Mouse (Mus musculus): ENCODE results near the gene Celsr1. TPM values are rescaled to one million over a fixed set of nuclear protein-coding genes. Genes with fewer than 3 reads are reported as not detected.

The Celsr1 gene
- total RNA-seq, 2 experiments from 2014 or later, result 3.1 to 3.9 TPM

DNA sequence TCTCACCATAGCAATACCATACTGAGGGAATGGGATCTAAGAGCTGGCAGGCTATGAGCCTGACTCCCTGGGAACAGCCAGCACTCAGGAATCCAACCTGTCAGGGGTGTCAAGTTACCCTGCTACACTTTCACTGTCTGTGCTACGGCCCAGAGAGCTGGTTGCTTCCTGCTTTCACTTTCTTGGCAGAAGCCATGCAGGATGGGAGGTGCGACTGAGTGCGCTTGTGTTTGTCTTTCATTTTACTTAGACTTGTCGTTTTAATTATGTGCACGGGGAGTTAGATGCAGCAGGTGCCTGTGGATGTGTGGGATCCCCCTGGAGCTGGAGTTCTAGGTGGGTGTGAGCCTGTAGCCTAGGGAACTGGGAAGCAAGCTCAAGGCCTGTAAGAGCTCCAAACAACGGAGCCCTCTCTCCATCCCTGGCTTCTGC lies 25.9 kb downstream of the Celsr1 start:
- intact Hi-C loops (cut with DNase I), result no loop called here
- DNase-seq (ENCODE audit: low spot score in 2 of 2), result peak in 1 of 2 experiments; percentile 39

DNA sequence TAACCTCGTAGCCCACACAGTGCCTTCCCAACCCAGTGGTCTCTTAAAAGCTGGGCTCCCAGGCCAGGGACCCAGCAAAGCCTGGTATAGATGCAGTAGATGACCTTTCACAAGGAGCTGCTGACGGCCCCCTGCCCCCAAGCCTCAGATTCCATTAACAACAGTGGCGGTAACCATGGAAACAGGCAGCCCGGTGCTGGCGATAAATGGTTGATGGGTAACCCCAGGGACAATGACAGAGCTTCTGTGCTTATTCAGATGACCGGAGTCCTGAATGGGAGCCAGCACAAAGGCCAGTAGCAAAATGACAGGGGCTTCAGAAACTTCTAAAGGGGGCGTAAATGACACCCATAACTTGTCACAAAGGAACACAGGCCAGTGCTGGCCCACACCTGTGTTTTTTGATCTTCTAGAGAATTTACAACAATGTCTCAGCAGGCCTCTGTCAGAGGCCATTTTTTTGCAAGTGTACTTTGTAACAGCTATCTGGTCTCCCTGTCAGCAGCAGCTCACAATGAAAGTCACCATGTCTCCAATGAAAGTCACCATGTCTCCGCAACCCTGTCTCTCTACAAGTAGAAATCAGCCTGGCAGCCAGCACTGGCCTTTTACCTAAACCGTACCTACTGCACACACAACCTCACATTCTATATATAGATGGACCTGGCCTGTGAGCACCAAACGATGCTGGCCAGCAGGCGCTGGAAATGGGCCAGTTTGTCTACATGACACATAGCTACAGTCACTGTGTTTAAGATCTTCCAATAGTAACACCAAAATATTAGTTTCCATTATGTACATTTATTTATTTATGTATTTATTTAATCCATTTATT lies 27.7 kb downstream of the Celsr1 start:
- DNase-seq (ENCODE audit: low spot score in 2 of 2), result no peak
- intact Hi-C loops (cut with DNase I), result no loop called here

DNA sequence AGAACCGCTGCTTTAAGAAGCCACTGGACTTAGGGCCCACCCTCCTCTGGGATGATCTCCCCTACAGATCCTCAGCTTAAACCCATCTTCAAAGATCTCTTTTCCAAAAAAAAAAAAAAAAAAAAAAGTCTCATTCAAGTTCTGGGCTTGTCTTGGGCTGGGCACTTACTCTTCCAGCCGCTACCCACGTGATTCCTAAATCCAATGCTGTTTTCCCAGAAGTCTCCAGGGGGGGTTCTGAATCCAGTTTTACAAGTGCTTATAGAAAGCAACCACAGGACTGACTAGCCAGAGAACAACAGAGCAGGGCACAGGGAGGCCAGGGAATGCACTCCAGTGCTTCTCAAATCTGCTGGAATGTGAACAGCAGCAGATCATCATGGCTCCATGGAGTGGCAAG lies 29.5 kb downstream of the Celsr1 start:
- no peak for DNase-seq (ENCODE audit: low spot score in 2 of 2)
- intact Hi-C loops (cut with DNase I), result no loop called here

GRCm38 (mm10) chr15:86000706-86001292 lies 32.8 kb downstream of the Celsr1 start:
- peak; percentile 25 to 44 for DNase-seq (ENCODE audit: low spot score in 2 of 2)
- intact Hi-C loops (cut with DNase I), result no loop called here

GRCm38 (mm10) chr15:85998525-85999230 lies 34.9 kb downstream of the Celsr1 start:
- no peak for DNase-seq (ENCODE audit: low spot score in 2 of 2)
- intact Hi-C loops (cut with DNase I), result no loop called here

- no peak for DNase-seq (ENCODE audit: low spot score in 2 of 2)
- intact Hi-C loops (cut with DNase I), result no loop called here
Measured at GRCm38 (mm10) chr15:85996031-85996765, 37.4 kb downstream of the Celsr1 start.

DNA sequence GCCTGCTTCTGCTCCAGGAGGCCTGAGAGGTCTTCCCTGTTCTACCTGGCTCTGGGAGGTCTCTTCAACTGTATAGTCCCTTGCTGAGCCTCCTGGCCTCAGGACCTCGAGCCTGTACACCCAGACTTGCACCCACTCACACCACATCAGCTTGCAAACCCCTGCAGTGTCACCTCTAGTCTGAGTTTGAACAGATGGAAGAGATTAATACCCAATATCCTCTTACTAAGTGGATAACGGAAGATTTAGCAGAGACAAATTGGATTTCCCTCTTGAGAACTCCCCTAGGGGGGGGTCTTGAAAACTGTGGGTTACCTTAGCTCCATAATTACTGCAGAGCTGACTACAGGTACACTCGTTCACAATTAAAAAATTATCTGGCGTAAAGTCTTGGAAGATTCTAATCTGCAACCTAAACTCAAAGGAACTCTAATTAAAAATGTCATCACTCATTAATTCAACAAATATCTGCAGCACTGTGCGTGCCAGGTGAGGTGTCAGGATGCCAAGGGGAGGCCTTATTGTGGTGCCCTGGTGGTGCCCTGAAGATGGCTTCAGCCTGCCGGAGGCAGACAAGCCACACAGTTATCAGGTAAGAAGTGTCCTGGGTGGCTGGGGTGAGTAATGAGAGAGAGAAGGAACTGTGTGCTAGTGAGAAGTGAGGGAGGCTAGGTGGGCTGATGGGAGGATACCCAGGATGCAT lies 38.5 kb downstream of the Celsr1 start:
- no peak for DNase-seq (ENCODE audit: low spot score in 2 of 2)
- intact Hi-C loops (cut with DNase I), result no loop called here

DNA sequence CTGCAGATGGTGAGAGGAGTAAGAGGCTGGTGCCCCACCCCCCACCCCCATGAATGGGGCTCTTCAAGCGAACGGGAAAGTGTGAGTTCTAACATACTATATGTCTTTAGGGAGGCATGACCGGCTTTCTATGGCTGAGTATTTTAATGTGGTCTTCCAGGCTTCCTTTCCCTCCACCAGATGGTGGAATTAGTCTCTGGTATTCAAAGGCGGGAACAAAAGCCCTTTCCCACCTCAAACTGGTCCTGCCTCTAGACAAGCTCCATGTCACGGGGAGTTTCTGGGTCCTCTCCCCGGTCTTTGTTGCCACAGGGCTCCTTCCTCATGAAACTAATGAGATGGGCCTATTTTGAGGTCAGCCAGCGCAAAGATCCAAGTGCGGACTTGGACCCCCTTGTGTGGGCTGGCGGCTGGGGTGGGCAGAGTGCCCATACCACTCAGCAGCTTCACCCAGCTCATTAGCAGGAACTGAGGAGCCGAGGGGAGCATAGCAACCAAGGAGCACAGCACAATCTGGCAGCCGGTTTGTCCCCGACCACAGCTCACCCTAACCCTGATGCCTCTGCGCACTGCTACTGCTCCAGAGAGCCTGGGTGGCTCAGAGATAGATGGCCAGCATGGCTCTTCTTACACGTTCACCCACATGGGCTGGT lies 39.5 kb downstream of the Celsr1 start:
- peak; percentile 23 to 59 for DNase-seq (ENCODE audit: low spot score in 2 of 2)
- intact Hi-C loops (cut with DNase I), result no loop called here

GRCm38 (mm10) chr15:85993386-85993785 lies 40.2 kb downstream of the Celsr1 start:
- intact Hi-C loops (cut with DNase I), result no loop called here
- no peak for DNase-seq (ENCODE audit: low spot score in 2 of 2)

- intact Hi-C loops (cut with DNase I), result no loop called here
- DNase-seq (ENCODE audit: low spot score in 2 of 2), result no peak
Measured at GRCm38 (mm10) chr15:85992125-85992495, 41.5 kb downstream of the Celsr1 start.

GRCm38 (mm10) chr15:85991453-85992124 lies 42.0 kb downstream of the Celsr1 start:
- no peak for DNase-seq (ENCODE audit: low spot score in 2 of 2)
- intact Hi-C loops (cut with DNase I), result no loop called here

DNA sequence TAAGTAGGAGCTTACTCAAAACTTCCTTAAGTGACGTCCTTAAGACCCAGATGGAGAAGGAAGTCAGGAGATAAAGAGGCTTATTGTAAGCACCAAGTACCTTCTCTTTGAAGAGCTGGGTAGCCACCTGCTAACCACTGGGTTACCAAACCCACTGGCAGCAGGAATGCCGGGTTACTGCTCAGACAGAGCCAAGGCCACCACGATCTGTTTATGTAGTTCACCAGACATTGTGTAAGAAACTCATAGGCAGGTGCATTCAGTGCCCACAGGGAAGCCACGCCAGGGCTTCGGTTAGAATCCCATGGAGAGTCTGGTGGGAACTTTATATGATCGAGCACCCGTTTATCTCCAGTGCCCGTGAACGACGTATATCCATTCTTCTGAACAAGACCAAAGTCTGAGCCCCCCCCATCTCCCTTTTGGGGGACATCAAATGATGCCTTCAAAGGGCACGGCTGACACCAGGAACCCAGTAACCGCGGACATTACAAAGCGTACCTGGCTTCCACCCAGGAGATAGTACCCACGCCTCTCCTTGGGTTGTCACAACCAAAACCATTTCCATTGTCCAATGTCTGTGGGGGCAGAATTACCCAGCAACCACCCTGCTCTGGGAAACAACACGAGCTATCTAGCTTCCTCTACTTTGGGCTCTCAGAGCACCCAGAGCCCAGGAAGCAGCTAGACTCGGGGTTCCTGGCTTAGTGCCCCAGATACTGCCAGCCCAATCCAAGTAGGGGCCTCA lies 42.7 kb downstream of the Celsr1 start:
- intact Hi-C loops (cut with DNase I), result no loop called here
- no peak for DNase-seq (ENCODE audit: low spot score in 2 of 2)

DNA sequence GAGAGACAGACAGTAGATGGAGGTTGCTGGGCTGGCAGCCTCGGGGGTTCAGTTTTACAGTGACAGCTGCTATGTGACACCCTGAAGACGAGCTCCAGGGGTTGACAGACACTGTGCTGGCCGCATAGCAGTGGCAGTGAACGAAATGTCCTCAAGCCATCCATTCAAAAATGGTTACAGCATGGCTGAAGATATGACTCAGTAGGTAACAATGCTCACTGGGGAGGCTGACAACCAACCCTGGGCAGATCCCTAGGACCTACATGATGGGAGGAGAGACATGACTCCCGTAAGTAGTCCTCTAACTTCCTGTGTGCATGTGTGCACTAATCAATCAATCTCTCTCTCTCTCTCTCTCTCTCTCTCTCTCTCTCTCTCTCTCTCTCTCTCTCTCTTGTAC lies 45.7 kb downstream of the Celsr1 start:
- no peak for DNase-seq (ENCODE audit: low spot score in 2 of 2)
- intact Hi-C loops (cut with DNase I), result no loop called here

- intact Hi-C loops (cut with DNase I), result no loop called here
- DNase-seq (ENCODE audit: low spot score in 2 of 2), result no peak
Measured at GRCm38 (mm10) chr15:85986170-85986569, 47.4 kb downstream of the Celsr1 start.

GRCm38 (mm10) chr15:85985601-85986000 lies 48.0 kb downstream of the Celsr1 start:
- DNase-seq (ENCODE audit: low spot score in 2 of 2), result no peak
- intact Hi-C loops (cut with DNase I), result no loop called here

DNA sequence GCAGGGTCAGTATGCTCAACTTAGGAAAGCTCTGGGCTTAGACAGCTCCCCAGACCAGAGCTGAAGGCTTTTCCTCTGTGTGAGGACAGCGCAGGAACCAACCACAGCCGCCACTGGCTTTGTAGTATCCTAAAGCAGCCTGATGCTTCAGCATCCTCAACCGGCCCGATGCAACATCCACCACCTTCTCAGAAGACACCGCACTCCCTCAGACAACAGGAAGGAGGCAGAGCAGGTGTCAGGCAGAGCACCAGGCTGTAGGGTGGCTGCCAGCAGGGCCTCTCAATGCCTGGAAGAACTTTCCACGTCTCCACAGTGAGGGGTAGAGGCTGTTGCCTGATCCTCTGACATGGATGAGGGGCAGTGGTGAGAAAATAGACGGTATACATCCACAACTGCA lies 50.4 kb downstream of the Celsr1 start:
- intact Hi-C loops (cut with DNase I), result no loop called here
- DNase-seq (ENCODE audit: low spot score in 2 of 2), result no peak

DNA sequence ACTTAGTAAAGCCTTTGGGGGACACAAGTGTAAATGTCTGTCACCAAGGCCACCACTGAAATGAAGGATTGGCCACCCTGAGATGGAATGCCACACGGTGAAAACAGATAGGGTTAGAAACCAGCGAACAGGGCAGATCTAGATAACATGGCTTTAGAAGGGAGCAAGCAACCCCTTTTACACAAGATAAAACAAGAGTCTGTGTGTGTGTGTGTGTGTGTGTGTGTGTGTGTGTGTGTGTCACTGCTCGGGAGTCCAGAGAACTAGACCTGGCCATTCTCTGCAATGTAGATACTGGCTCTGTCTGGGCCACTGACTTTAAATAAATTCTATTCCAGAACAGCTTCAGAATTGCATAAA lies 51.2 kb downstream of the Celsr1 start:
- no peak for DNase-seq (ENCODE audit: low spot score in 2 of 2)
- intact Hi-C loops (cut with DNase I), result no loop called here

All from left cerebral cortex, postnatal 25 days (tissue).